Mouse (Mus musculus) adrenal gland (tissue): ENCODE data around the gene Ccdc88b.

Experiments used
- intact Hi-C: fragments of 180-260 bp; cut with DNase I; formaldehyde crosslinking; loops from one replicate; pipeline ENCODE4 v1.15.1; 2025

The Ccdc88b gene

DNA sequence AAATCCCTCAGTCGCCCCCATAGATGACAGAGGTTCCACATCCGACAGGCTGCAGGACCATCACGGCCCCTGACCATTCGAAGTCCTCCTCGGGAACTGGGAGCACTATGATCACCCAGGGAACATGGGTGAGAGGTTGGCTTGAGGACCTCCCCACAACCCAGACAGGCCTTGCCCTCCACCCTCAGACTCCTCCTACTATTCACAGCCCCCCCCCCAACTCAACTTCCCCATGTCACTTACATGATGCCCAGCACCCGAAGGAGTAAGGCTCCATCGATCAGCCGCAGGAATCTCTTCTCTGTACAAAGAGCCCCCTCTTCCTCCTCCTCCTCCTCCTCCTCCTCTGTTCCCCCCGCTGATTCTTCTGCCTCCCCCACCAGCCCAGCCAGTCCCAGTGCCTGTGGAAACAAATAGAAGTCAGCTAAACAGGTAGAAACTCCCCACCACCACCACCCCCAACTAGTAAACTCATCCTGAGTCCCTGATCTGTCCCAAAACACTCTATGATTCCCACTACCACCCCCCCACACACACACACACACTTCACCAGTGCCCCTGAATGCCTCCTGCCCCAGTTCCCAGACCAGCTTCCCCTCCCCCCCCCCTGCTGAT lies 513 bp downstream of the Ccdc88b start:
- intact Hi-C loops = loop anchor here (5.0 kb wide), 1 partner anchor 370 kb away; no protein-coding TSS in a partner anchor

- intact Hi-C loops = loop anchor here (5.0 kb wide), 1 partner anchor 370 kb away; no protein-coding TSS in a partner anchor
These were observed 1.0 kb downstream of the Ccdc88b start for GRCm38 (mm10) chr19:6857003-6857360.

DNA sequence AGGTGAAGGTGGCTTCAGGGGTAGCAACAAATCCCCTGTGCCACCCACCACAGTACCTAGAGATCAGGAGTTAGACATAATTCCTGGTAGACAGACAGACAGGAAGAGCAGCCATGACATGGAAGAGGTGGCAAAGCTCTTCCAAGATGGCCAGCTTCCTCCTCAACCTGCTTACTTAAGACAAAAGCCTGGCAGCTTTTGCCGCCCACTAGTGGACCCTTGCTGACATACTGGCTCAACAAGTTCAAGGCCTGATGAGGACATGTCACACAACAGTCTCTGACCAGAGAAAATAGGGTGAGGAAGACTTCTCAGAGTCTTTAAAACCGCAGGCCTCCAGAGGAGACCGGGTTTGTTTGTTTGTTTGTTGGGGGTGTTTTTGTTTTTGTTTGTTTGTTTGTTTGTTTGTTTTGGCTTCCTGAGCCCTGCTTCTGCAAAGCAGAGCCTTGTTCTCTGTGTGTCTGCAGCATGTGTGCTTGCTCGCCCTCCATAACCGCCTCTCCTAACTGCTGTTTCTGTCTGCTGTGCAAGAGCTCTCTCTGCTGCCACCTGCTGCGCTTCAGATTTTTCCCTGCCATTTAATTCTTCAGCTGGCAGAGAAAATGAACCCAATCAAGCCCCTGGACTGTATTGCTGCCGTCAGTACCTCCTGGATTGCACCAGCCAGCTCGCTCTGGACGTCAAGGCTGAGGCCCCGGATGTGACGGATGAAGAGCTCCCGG lies 1.6 kb downstream of the Ccdc88b start:
- intact Hi-C loops = loop anchor here (5.0 kb wide), 1 partner anchor 369 kb away; no protein-coding TSS in a partner anchor

- intact Hi-C loops = loop anchor here (5.0 kb wide), 1 partner anchor 368 kb away; no protein-coding TSS in a partner anchor
These were observed 2.6 kb downstream of the Ccdc88b start for GRCm38 (mm10) chr19:6855225-6856031.

DNA sequence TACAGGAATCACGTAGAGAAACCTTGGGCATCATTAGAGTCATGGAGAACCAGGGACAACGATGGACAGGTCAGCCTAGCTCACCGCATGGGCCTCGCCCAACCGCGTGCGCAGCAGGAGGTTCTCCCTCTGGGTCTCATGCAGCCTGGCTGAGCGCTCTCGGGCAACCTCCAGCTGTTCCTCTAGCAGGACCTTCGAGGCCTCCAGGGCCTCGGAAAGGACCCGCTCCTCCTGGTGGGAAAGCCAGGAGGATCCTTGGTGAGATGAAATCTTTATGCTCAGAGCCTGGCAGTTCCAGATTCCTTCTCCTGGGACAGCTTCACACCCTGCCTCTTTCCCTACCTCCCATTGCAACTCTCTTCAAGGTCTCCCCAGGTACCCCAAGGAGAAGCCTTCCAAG lies 3.4 kb downstream of the Ccdc88b start:
- intact Hi-C loops = loop anchor here (5.0 kb wide), 1 partner anchor 367 kb away; no protein-coding TSS in a partner anchor

- intact Hi-C loops = no loop called here
These were observed 4.1 kb downstream of the Ccdc88b start for GRCm38 (mm10) chr19:6853903-6854302.

GRCm38 (mm10) chr19:6852393-6853305 lies 5.4 kb downstream of the Ccdc88b start:
- intact Hi-C loops = no loop called here

DNA sequence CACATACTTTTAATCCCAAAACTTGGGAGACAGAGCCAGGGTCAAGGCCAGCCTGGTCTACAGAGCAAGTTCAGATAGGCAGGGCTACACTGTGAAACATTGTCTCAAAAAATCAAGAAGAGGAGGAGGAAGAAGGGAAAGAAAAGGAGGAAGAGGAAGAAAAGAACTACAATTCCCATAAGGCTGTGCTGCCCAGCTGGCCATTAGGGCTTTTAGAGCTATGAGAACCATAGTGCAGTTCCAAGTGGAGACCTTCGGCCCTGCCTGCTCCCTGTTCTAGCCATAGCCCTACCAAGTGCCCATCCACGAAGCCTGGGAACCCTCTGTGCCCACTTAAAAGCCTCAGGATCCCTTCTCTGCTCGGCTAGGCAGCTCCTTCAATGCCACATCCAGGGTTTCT lies 6.5 kb downstream of the Ccdc88b start:
- intact Hi-C loops = no loop called here

DNA sequence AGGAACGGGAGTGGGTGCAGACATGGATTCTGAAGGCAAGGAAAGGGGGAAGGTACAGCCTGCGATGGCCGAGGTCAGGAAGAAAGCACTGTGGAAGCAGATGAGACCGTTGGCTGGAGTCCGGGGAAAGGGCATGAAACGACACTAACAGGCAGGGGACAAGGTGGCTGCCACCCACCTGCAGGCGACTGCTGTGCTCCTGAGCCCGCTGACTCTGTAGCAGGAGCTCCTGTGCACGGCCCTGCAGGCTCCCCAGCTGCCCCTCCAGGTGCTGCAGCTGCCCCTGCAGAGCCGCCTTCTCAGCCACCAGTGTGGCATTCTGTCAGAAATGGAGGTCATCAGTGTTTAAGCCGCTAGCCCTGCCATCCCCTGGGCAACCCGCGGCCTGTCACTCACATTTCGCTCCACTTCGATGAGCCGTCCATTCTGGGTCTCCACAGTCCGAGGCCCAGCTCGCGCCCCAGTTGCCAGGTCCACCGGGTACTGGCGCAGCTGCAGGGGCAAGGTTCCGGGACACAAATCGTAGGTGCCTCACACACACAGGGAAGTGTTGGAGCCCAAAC lies 8.4 kb downstream of the Ccdc88b start:
- intact Hi-C loops = no loop called here

DNA sequence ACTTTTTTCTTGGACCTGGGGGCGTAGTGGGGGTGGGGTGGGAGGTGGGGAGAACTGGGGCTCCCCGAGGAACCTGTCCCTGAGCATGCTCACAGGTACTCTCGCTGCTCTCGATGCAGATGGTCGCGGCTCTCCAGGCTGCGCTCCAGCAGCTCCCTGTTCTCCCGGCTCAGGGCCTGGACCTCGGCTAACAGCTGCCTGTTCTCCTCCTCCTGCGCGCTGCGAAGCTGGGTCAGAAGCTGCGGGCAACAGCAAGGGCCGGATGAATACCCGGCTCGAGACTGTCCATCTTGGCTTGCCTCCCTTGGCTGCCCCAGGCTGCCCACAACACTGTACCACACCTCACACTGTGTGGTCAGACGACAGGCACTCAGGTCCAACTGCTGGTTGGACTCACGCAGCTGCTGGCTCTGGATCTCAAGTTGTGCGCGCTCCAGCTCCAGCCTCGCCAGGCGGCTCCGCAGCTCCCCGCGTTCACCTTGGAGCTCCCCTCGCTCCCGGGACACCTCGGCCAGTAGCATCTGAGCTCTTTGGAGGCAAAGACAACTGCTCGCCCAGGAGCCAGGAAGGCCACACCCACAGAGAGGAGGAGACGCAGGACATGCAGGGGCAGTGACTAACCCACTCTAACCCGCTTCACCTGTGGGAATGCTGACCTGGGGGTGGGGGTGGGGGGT lies 10.0 kb downstream of the Ccdc88b start:
- intact Hi-C loops = no loop called here

DNA sequence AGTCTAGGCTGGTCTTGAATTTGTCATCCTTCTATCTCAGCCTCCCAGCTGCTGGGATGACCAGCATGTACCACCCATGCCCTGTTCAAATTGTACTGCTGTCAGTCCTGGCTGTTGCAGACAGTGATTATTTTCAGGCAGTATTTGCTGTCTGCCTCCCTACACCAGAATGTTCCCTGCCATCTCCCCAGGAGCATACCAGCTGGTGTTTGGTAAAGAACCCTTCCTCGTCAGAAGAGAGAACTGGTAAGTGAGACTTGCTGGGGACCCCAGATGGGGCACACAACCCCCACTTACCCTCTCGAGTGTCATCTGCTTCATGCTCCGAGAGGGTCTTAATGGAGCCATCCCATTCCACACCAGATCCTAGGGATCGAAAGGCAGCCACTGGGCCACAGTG lies 12.0 kb downstream of the Ccdc88b start:
- intact Hi-C loops = no loop called here

DNA sequence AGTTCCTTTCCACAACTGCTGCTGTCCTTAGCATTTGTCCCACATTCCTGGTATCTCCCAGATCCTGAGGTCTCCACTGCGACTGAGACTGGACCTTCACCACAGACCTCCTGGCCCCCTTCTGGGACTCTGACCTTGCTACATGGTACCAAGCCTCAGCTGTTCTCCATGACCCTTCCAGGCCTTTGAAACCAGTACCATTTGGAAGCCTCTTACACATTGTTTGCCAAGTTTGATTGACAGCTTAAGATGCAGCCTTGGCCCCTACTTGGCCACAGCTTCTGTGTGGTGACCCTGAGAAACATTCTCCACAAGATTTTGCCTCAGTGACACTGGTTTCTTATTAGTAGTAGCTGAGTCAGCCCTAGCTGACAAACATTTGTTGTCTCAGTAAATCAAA lies 15.7 kb downstream of the Ccdc88b start:
- intact Hi-C loops = no loop called here

DNA sequence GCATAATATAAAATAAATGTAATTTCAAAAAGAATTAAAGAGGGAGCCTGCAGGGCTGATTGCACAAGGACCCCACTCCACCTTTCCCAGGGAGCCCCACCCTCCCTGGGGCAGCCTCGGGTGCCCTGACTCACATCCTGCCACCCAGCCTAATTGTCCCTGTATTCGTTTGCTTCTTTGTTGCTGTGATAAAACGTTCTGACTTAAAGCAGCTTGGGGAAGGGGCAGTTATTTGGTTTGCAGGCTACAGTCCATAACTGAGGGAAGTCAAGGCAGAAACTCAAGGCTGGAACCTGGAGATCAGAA lies 16.8 kb downstream of the Ccdc88b start:
- intact Hi-C loops = no loop called here

DNA sequence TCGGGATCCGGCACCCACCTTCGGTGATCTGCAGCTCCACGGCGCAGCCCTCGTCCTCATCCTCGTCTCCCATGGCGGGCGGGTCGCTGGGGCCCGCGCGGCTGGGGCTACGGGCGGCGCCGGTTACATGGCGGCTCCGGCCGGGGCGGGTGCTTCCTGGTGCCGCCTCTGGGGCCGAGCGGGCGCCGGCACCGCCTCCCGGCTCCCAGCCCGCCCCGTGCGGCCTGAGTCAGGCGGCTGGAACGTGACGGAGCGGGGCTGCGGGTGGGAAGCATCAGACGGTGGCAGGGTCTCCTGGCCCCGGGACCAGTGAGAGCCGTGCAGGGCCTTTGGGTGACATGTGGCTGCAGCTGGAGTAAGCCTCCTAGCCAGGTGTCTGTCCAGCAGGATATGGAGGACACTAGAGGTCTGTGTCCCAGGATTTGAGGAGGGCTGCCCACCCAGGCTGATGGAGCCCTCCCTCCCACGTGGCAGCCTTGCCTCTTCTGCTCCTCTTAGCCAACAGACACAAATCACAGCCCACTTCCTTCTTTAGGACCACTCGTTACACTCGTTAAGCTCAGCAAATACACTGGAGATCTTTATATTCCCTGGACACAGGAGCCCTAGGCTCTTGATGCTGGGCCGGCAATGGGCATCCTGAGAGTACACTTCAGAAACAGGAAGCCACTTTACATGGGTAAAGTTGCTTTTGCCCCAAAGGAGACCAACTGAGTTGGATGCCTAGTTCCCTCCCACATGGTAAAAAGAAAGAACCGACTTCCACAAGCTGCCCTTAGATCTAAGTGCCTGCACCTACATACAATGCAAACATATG lies 17.3 kb downstream of the Ccdc88b start, which contains the start of gene Rps6ka4:
Gene Rps6ka4, minus strand, starts transcription at position 162 of the 817 bp plus-strand sequence.
- intact Hi-C loops = no loop called here

DNA sequence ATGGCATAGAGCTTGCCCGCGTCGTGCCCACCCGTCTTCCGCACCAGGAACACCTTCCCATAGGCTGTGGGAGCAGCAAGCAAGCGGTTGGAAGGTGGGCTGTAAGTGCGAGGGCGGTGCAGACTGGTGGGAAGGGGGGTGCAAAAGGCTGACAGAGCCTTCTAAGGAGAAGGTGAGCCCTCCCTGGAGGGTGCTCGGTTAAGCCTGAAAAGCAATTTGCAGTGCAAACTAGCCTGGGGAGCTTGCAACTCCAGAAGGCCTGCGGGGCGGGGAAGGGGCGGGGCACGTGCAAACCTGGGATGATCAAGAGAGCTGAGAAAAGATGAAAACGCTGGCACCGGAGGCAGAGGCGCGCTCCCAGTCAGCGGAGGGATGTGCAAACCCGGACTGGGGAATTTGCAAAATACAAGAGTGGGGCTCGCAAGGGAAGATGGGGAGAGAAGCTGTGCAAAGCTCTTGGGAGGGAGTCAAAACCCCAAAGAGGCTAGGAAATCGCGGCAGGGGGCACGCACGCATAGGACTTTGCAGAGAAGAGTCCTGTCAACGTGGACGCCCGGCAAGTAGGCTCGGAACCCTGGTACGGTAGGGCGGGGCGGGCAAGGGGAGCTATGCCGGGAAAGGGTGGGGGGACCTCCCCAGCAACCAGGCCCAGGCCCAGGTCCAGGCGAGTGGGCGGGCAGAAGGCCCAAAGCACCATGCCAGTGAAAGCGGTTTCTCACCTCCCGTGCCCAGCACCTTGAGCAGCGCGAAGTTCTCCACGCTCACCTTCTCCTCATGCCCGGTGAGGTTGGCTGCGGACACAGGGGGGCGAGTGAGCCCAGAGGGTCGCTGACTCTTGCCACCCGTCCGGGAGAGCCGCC lies 18.2 kb downstream of the Ccdc88b start:
- intact Hi-C loops = no loop called here

GRCm38 (mm10) chr19:6832363-6832762 lies 25.6 kb downstream of the Ccdc88b start:
- intact Hi-C loops = no loop called here

DNA sequence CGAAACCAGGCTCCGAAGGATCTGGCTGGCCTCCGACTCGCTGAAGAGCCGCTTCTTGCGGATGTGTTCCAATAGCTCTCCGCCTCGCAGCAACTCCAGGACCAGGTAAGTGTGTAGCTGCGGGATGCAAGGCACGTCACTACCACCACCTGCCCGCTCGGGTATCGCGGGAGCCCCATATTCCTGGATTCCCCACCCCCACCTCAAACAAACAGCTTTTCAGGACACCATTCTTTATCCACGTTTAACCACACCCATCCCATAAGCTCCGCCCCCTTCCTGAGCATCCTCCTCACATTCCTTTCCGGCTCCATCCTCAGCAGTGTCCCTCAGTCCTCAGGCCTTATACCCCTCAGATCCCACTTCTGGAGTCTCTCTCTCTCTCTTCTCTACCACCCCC lies 26.7 kb downstream of the Ccdc88b start:
- intact Hi-C loops = no loop called here
